Mouse (Mus musculus) gastrocnemius, postnatal 4 days (tissue): Measurements from ENCODE around the gene Hrh1. TPM values are rescaled to one million over a fixed set of nuclear protein-coding genes. Genes with fewer than 3 reads are reported as not detected.

Source experiments
- DNase-seq, 2 experiments: peaks; one replicate each; pipeline ENCODE4 v3.0.0; 2021 to 2022; ENCODE audit warnings: low spot score in 2 of 2, mixed read lengths in 2 of 2
- total RNA-seq, 2 experiments: library from RNA; stranded (reverse); gene quantifications; 2 replicates each; pipeline ENCODE4 v1.2.3; 2021

The Hrh1 gene
- total RNA-seq, 2 experiments from 2014 or later, result 0.73 to 0.93 TPM

GRCm38 (mm10) chr6:114404774-114405468 lies 7.2 kb downstream of the Hrh1 start:
- no peak for DNase-seq

GRCm38 (mm10) chr6:114406634-114407033 lies 8.9 kb downstream of the Hrh1 start:
- no peak for DNase-seq

DNA sequence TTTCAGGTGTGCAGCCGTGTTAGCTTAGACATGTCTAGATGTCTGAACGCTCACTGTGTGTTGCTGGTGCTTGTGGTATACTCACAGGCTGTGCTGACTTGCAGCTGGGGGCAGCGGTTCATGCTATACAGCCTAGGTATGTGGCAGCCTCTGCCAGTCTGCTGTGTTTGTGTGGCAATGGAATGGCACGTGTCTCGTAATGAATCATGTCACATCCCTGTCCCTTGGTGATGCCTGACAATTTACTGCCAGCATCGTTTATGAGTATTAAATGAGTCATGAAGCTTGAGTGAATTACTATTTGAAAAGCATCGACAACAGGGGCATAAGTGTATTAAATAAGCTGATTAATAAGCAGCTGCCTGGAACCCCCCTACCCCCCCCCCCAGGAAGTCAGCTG lies 9.3 kb downstream of the Hrh1 start:
- no peak for DNase-seq

GRCm38 (mm10) chr6:114408278-114408677 lies 10.5 kb downstream of the Hrh1 start:
- no peak for DNase-seq

DNA sequence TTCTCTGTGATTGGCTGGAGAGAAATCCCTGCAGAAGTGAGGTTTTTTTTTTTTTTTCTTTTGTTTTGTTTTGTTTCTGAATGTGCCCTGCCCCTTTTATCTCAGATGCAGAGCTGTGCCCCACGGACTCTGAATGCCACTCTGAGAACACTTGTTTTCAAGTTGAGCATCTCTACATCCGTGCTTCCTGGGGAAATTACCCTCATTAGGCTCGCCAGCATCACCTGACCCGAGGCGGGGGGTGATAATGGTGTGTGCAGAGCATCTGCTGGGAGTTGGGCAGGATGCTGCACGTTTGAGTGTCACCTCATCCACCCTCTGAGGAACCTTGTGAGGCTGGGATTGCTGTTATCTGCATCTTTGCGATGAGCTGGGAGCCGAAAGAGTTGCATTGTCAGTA lies 14.2 kb downstream of the Hrh1 start:
- no peak for DNase-seq

DNA sequence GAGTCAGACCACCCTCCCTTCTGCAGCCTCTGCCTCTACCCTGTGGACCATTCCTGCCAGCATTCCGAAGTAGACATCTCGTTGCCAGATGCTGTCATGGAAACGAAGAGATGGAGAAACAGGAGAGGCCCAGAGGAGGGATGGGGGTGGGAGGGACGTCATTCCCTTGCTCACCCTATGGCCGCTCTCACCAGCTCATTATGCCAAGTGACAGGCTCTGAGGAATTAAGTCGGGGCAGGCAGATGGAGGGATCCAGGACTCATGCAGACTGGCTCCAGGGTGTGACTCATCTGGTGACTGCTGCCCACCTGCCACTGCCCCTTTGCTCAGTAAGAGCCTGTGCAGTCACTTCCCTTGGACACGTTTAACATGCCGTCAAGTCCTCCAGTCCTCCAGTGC lies 16.8 kb downstream of the Hrh1 start:
- no peak for DNase-seq

DNA sequence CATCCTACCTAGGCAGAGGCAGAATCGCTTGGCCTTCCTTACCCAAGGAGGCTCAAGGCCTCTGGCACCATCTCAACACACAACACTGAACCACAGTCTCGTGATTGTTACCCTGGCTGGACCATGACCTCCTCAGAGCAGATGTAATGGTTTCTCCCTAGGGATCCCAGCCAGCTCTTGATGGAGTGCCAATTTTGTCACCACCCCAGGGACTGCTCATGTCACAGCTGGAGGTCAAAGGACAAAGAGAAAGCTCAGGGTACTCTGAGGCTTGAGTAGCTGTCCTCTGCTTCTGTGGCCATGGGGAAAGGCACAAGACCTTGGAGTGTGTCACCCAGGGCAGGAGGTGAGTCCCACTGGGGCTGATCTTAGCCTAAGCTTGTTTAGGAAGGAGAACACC lies 20.3 kb downstream of the Hrh1 start:
- no peak for DNase-seq

- DNase-seq, result no peak
Observed at GRCm38 (mm10) chr6:114421061-114421460, 23.3 kb downstream of the Hrh1 start.

GRCm38 (mm10) chr6:114423051-114423676 lies 25.4 kb downstream of the Hrh1 start:
- no peak for DNase-seq

GRCm38 (mm10) chr6:114425343-114425742 lies 27.6 kb downstream of the Hrh1 start:
- DNase-seq, result no peak

- DNase-seq, result peak in 1 of 2 experiments; percentile 35
Observed at GRCm38 (mm10) chr6:114427641-114428040, 29.9 kb downstream of the Hrh1 start.

GRCm38 (mm10) chr6:114428831-114429230 lies 31.1 kb downstream of the Hrh1 start:
- DNase-seq, result no peak

GRCm38 (mm10) chr6:114432591-114432990 lies 34.9 kb downstream of the Hrh1 start:
- DNase-seq, result no peak

DNA sequence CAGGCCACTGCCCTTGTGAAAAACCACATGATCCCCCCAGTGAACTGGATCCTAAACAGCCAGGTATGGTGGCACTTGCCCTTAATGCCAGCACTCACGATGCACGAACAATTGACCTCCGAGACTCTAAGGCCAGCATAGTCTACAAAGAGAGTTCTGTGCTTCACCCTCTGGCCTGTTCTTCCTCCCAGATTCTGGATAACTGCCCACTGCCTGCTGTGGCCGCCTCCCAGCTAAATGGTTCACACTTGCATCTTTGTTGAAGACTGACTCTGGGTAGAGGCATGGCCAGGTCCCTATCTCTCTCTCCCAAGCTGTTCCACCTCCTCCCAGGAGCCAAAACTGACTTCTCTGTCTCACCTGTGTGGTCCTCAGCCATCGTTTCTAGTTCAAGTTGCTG lies 36.8 kb downstream of the Hrh1 start:
- DNase-seq, result no peak

- DNase-seq, result no peak
Observed at GRCm38 (mm10) chr6:114440302-114440701, 42.6 kb downstream of the Hrh1 start.

- no peak for DNase-seq
Observed at GRCm38 (mm10) chr6:114440788-114441453, 43.2 kb downstream of the Hrh1 start.

- no peak for DNase-seq
Observed at GRCm38 (mm10) chr6:114444247-114444844, 46.6 kb downstream of the Hrh1 start.

DNA sequence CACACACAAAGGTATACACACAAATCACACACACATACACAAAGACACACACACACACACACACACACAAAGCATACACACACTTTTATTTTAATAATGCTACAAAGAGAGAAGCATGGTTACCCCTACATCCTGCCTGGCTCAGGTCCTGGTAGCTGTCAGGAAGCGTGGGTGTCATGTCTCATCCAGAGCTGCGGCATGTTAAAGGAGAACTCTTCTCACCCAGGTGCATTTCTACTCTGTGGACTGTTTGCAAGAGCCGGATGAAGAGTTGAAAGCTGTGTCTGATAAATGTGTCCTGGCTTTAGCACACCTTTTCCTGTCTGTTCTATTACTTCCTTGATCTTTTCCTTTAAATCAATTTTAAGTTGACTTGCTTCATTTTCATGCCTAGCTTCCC lies 47.2 kb downstream of the Hrh1 start:
- no peak for DNase-seq

DNA sequence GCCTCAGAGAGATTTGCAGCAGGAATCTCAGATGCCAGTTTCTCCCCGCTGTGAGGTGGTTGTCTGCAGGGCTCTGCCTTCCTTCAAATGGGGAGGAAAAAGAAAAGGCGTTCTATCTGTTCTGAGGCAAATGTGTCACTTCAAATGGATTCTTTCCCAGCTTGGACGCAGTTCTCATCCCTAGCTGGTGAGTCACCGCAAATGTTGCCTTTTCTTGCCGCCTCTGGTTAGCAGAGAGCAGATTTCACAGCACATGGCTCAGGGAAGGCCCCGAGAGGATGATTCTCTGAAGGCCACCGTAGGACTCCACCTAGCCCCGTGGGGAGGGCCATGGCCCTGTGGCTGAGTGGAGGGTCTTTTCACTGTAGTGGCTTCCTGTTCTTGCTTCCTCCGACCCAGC lies 51.2 kb downstream of the Hrh1 start:
- no peak for DNase-seq

- DNase-seq, result no peak
Observed at GRCm38 (mm10) chr6:114455267-114455666, 57.5 kb downstream of the Hrh1 start.

- DNase-seq, result no peak
Observed at GRCm38 (mm10) chr6:114456255-114457042, 58.7 kb downstream of the Hrh1 start.
